Mouse (Mus musculus) colon, adult 2 months (tissue): ENCODE results near the gene Marco. TPM values are rescaled to one million over a fixed set of nuclear protein-coding genes. Genes with fewer than 3 reads are reported as not detected.

Experiments
- polyA plus RNA-seq: library from polyadenylated mRNA; depleted of rRNA; stranded (reverse); fragments of >200 nt; gene quantifications from 2 replicates; pipeline ENCODE4 v1.2.3, GENCODE M21; 2012; rRNA removed

The Marco gene
- polyA plus RNA-seq = 0.93 TPM in 1 of 2 replicates, not detected in the other

GRCm38 (mm10) chr1:120504924-120505323 is at the start of gene Marco:
Gene Marco, minus strand, starts transcription at chr1:120505024.

Other genes with a start within 250 kb of the Marco start
- 76.3 and 80.5 TPM in 2 replicates for gene Steap3, start 232.3 kb downstream of the Marco start, polyA plus RNA-seq
- gene C1ql2, start 164.4 kb downstream of the Marco start, polyA plus RNA-seq = 0.07 TPM in 1 of 2 replicates, not detected in the other
- gene En1, start 97.4 kb upstream of the Marco start, polyA plus RNA-seq = not detected in 2 replicates